Mouse (Mus musculus): ENCODE results near the gene Dusp15.

- TF ChIP-seq USF1 (IDR thresholded peaks at IDR 0.05; ENCODE audit: low read depth): no peak
- TF ChIP-seq MAX (IDR thresholded peaks at IDR 0.05): no peak
- no peak for TF ChIP-seq CTCF (IDR thresholded peaks at IDR 0.05; ENCODE audit: control insufficient read depth, insufficient read depth, insufficient read length)
Observed at GRCm38 (mm10) chr2:152911031-152911430, 40.5 kb downstream of the Dusp15 start, which contains the start of gene Mylk2.

Data from C2C12 (cell line).